Mouse (Mus musculus): ENCODE data around the gene Zfp362.

DNA sequence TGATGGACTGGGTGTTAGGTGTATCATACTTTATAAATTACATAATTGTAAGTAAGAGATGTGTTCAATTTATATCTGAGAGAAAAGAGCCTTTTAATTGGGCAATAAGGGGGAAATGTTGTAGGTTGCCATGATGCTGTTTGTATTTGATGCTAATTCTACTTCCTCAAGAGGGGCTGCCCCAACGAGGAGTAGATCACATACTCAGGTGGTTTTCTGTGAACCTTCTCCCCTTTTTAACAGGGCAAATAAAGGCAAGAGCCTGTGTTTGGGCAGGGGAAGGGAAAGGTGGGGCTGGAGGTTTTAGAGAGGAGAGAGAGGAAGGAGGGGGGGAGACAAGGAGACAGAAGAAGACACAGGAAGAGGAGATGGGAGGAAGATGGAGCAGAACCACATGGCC lies 65.0 kb downstream of the Zfp362 start:
- TF ChIP-seq CTCF (IDR thresholded peaks at IDR 0.05; ENCODE audit: low read depth), result no peak
- TF ChIP-seq EP300 (IDR thresholded peaks at IDR 0.05; ENCODE audit: low read depth), result no peak
